Mouse (Mus musculus) MEL (cell line): Measurements from ENCODE around the gene Cyp27a1.

ENCODE experiments used
- CHD2 ChIP-seq: IDR thresholded peaks from 2 replicates; pipeline ENCODE4 v1.6.1; 2011; ENCODE audit warnings: low read length, improper control_type of control experiment
- ETS1 ChIP-seq: IDR thresholded peaks from 2 replicates; pipeline ENCODE4 v1.6.1; 2012; ENCODE audit warnings: low read depth, mild to moderate bottlenecking, inconsistent platforms, low read length, improper control_type of control experiment, moderate library complexity
- HCFC1 ChIP-seq: IDR thresholded peaks from 2 replicates; pipeline ENCODE4 v1.6.1; 2012; ENCODE audit warnings: low read depth, mild to moderate bottlenecking, inconsistent platforms, low read length, improper control_type of control experiment, moderate library complexity
- NELFE ChIP-seq: IDR thresholded peaks from 2 replicates; pipeline ENCODE4 v1.6.1; 2011; ENCODE audit warnings: low read depth, low read length, improper control_type of control experiment

- no peak for TF ChIP-seq NELFE
- no peak for TF ChIP-seq HCFC1
- no peak for TF ChIP-seq CHD2
- TF ChIP-seq ETS1: no peak
Measured at GRCm38 (mm10) chr1:74677843-74678242, 35.5 kb upstream of the Cyp27a1 start.
